Mouse (Mus musculus) heart, adult 18-20 months (tissue): ENCODE measurements around the gene Dync1li1. TPM values are rescaled to one million over a fixed set of nuclear protein-coding genes. Genes with fewer than 3 reads are reported as not detected.

ENCODE experiments used
- DNase-seq, 2 experiments: peaks; one replicate each; pipeline ENCODE4 v3.0.0; 2021 to 2022; ENCODE audit warnings: mixed read lengths in 1 of 2
- total RNA-seq, 2 experiments: library from RNA; stranded (reverse); gene quantifications; 2 replicates each; pipeline ENCODE4 v1.2.3; 2021

The Dync1li1 gene
- total RNA-seq, 2 experiments from 2014 or later, result 64.3 to 69.5 TPM

DNA sequence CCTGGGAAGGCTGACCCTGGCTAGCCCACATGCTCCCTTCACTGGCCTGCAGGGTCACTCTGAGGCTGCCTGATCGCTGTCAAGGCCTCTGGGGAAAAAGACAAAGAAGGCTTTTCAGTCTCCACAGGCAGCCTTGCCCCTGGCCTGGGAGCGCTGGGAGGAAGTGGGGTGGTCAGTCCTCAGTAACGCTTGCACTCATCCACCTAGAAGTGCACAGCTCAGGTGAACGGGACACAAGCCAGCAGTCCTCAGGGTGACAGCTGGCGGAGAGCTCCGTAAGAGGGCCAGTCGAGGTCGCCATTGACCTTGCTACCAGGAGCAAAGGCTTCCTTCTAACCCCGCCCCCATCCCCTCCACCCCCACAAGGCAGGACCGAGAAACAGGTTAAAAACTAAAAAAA is 79.5 kb downstream of the Dync1li1 start:
- no peak for DNase-seq

DNA sequence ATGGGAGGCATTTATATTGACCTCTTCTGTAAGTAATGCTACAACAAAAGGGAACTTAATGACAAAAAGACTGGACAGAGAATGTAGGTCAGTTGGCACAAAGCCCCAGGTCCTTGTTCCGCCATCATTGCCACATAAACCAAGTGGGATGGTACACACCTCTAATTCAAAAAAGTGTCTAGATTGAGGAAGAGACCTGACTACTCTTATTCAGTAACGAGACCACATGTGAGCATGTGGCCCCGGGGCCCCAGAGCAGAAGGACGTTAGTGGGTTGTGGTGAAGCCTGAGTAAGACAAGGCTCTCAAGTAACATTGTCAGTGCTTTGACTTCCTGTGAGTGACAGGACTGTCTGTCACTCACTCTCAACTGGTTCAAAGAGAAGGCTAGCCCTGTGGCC is 81.6 kb downstream of the Dync1li1 start:
- DNase-seq, result peak in 1 of 2 experiments; percentile 33

DNA sequence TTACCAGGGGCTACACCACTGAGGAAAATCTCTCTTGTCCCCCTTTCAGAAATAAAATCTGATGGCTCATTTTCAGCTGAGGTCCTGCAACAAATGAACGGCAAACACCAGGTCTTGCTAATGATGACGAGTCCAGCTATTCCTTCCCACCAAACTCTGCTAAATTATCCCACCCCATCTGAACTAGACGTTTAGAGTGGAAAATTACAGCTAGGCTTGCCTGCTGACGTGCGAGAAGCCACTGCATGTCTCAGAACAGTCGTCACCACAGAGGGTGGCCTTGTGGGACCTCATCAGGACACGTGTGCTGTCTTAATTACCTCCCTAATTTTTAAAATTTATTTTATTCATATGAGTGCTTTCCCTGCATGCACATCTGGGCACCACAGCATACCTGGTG is 83.0 kb downstream of the Dync1li1 start:
- DNase-seq, result no peak

Other genes starting within 250 kb of the Dync1li1 start
- gene Ccr4, start 183.9 kb upstream of the Dync1li1 start, total RNA-seq, result not detected
- not detected for gene C130032M10Rik, start 173.1 kb upstream of the Dync1li1 start, total RNA-seq
- gene Trim71, start 124.4 kb upstream of the Dync1li1 start, total RNA-seq, result not detected
- gene Cnot10, start 48.6 kb upstream of the Dync1li1 start, total RNA-seq, result 10 to 100 TPM; 21.2 to 22.5 TPM
- gene Cmtm6, start 42.3 kb downstream of the Dync1li1 start, total RNA-seq, result 10 to 100 TPM; 25.0 to 29.5 TPM
- 10 to 100 TPM; 13.1 TPM for gene Cmtm7, start 93.1 kb downstream of the Dync1li1 start, total RNA-seq
- gene Cmtm8, start 155.4 kb downstream of the Dync1li1 start, total RNA-seq, result 10 to 100 TPM; 11.5 to 11.6 TPM
- gene Gpd1l, start 245.2 kb downstream of the Dync1li1 start, total RNA-seq, result 10 to 100 TPM; 38.0 to 40.4 TPM